Mouse (Mus musculus) brain, embryonic 14.5 days (tissue): ENCODE data around the gene Magi3.

Source experiments
- CTCF ChIP-seq: fragments of 200-500 bp; IDR thresholded peaks from 2 replicates; pipeline ENCODE4 v1.5.1; 2012; ENCODE audit warnings: inconsistent platforms, mild to moderate bottlenecking, moderate library complexity, borderline replicate concordance; ENCODE audit not compliant: insufficient read depth, insufficient read length; ENCODE audit errors: extremely low read depth
- POLR2A ChIP-seq: fragments of 200-500 bp; IDR thresholded peaks from 2 replicates; pipeline ENCODE4 v1.6.1; 2012; ENCODE audit warnings: mild to moderate bottlenecking, inconsistent platforms, borderline replicate concordance; ENCODE audit not compliant: poor library complexity, insufficient read depth, insufficient read length, severe bottlenecking; ENCODE audit errors: extremely low read depth

- TF ChIP-seq CTCF (no peak), POLR2A (no peak)
Measured at GRCm38 (mm10) chr3:104125628-104126027, 94.5 kb downstream of the Magi3 start.
